Mouse (Mus musculus) c-Kit-positive CD71-positive TER-119-negative erythroid progenitor cells, embryonic 14.5 days (primary cell): ENCODE measurements around the gene Rpl12.
"Not testable (repeated sequence)": the region's sequence is repeated elsewhere in the genome, so short reads cannot be mapped to it uniquely, and the experiment has no call there.

Experiments used
- DNase-seq: peaks from one replicate; pipeline ENCODE4 v3.0.0-alpha.2; 2013; ENCODE audit warnings: low read depth

Gene Rpl12

GRCm38 (mm10) chr2:32981725-32982271 is 20.4 kb downstream of the Rpl12 start, which contains the start of gene Slc2a8:
TSS of gene Slc2a8 (minus strand) at chr2:32982083.
- peak; percentile 91 for DNase-seq

GRCm38 (mm10) chr2:32982700-32983099 is 21.3 kb downstream of the Rpl12 start:
- DNase-seq: no peak

GRCm38 (mm10) chr2:32983617-32984016 is 22.3 kb downstream of the Rpl12 start:
- no peak for DNase-seq

GRCm38 (mm10) chr2:32985844-32986243 is 24.5 kb downstream of the Rpl12 start:
- no peak for DNase-seq

- no peak for DNase-seq
These were observed 28.0 kb downstream of the Rpl12 start for GRCm38 (mm10) chr2:32989376-32989775.

- DNase-seq: no peak
These were observed 28.9 kb downstream of the Rpl12 start for GRCm38 (mm10) chr2:32990167-32990832.

GRCm38 (mm10) chr2:32992130-32992529 is 30.8 kb downstream of the Rpl12 start:
- DNase-seq: no peak

- DNase-seq: no peak
These were observed 35.7 kb downstream of the Rpl12 start for GRCm38 (mm10) chr2:32997081-32997480.

- DNase-seq: no peak
These were observed 36.4 kb downstream of the Rpl12 start for GRCm38 (mm10) chr2:32997792-32998191.

- no peak for DNase-seq
These were observed 38.4 kb downstream of the Rpl12 start for GRCm38 (mm10) chr2:32999752-33000151.

- DNase-seq: no peak
These were observed 40.8 kb downstream of the Rpl12 start for GRCm38 (mm10) chr2:33002144-33002543.

GRCm38 (mm10) chr2:33005041-33005440 is 43.7 kb downstream of the Rpl12 start:
- DNase-seq: no peak

- not testable (repeated sequence) for DNase-seq
These were observed 47.7 kb downstream of the Rpl12 start for GRCm38 (mm10) chr2:33009055-33009454.

GRCm38 (mm10) chr2:33014877-33015276 is 53.5 kb downstream of the Rpl12 start:
- no peak for DNase-seq
